Mouse (Mus musculus) urinary bladder, postnatal 25 days (tissue): Measurements from ENCODE around the gene Slc9a8.
"Not testable (repeated sequence)": the region's sequence is repeated elsewhere in the genome, so short reads cannot be mapped to it uniquely, and the experiment has no call there.

ENCODE experiments used
- DNase-seq: peaks from one replicate; pipeline ENCODE4 v3.0.0; 2022; ENCODE audit warnings: low spot score

Slc9a8 gene

DNA sequence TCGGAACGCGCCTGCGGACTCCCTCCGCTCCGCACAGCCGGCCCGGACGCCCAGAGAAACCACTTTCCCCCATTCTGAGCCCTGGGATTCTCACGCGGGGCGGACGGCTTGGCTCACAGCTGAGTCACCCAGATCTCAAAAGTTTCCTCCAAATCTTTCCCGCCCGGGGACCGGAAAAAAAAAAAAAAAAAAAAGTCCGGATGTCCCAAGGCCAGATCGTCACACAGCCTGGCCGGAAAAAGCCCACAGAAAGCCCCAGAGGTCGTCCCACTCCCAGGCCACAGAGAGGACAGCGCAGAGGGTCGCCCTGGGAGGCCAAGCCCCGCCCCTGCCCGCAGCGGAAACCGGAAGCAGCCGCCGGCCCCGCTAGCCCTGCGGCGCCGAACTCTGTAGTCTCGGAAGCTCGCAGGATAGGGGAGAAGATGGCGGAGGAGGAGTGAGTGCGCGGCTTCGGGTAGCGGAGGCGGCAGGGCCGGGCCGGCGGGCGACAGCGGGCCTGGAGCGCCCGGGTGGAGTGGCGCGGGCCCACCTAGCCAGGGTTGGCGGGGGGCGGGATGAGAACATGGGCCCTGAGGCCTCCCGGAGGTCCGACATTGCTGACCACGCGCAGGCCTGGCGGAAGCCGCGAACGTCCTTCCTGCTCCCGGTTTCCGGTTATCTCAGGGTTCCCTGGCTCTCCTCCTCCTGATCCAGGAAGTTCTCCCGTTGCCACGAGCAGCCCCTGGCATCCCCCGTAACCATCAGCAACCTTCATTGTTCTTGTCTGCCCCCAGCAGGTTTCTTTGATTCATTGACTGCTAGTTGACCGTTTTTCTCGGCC is at the start of gene Slc9a8:
TSS of gene Slc9a8 (plus strand) at position 383 of the 820 bp plus-strand sequence.
- DNase-seq, result peak; percentile 94

- peak; percentile 34 for DNase-seq
These were observed 48.2 kb upstream of the Slc9a8 start for GRCm38 (mm10) chr2:167373266-167373665.

DNA sequence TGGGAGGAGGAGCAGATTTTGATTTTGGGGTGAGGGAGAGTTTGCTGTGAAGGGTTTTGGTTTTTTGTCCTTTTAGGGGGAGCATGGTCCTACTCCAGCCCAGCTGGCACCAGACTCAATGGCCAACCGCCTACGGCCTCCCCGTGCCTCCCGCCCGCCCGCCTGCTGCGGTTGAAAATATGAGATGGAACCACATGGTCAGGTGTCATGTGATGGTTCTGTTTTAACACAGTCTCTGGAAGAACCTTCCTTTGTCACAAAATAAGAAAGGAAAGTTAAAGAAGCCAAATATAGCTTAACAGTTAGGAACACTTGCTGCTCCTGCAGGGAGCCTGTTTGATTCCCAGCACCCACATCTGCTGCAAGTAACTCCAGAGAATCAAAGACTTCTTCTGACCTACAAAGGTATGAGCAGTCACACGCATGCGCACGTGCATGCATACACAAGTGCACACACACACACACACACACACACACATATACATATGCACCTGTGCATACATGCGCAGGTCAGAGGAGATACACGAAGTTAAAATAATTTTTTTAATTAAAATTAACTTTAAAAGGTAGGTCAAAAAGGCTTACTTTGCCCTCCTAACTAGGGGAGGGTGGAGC is 47.2 kb upstream of the Slc9a8 start:
- no peak for DNase-seq

DNA sequence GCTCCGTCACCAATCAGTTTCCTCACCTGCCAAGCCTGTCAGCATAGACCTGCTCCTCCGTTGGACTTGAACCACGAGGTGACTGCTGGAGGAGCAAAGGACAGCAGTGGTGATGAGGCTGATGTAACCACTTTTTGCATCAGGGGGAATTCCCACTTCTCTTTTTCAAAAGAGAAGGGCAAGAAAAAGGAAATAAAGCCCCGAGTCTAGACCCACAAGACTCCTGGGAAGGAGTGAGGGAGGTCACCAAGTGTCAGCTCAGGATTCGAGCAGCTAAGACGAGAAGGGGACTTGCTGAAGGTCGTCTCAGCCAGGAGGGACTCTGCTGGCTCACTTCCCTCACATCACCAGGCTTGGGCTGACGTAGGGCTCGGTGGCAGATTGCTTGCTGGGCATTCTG is 46.4 kb upstream of the Slc9a8 start:
- no peak for DNase-seq

- no peak for DNase-seq
These were observed 45.8 kb upstream of the Slc9a8 start for GRCm38 (mm10) chr2:167375688-167376087.

DNA sequence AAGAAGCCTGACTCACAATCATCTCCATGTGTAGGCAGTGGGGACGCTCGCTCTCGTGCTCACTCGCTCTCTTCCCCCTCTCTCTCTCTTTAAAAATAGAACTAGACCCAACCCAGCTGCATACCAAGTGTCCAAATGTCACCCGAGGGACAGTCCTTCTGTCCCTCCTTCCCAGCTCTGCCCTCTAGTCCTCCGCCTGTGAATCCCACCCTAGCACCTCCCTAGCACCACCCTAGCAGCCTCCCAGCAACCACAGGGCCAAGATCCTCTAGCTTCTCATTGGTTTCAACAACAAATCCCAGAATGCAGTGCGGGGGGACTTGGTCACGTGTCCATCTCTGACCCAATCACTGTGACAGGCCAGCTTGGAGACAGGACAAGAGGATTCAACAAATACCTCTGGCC is 45.4 kb upstream of the Slc9a8 start:
- no peak for DNase-seq

GRCm38 (mm10) chr2:167377697-167378096 is 43.8 kb upstream of the Slc9a8 start:
- DNase-seq, result no peak

GRCm38 (mm10) chr2:167378972-167379371 is 42.5 kb upstream of the Slc9a8 start:
- DNase-seq, result no peak

GRCm38 (mm10) chr2:167380615-167381285 is 40.8 kb upstream of the Slc9a8 start:
- no peak for DNase-seq

DNA sequence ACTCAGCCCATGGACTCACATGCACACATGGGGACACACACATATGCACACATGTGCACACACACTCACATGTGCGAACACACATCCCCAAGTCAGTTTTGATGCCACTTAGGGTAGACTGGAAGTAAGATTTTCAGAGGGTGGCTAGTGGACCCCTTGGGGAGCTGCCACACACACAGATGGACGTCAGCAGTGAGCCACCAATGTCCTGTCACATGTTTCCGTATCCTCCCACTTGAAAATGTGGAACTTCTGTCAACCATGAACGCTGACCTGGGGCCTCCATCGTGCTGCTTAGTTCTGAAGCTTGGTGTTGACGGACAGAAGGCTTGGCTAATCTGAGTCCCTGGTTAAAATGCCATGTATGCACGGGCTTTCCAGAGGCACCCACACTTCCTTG is 39.9 kb upstream of the Slc9a8 start:
- DNase-seq, result no peak

- DNase-seq, result no peak
These were observed 39.1 kb upstream of the Slc9a8 start for GRCm38 (mm10) chr2:167382389-167382788.

GRCm38 (mm10) chr2:167383666-167384083 is 37.8 kb upstream of the Slc9a8 start:
- DNase-seq, result peak; percentile 65

GRCm38 (mm10) chr2:167386456-167386855 is 35.1 kb upstream of the Slc9a8 start:
- DNase-seq, result no peak

GRCm38 (mm10) chr2:167386998-167387397 is 34.5 kb upstream of the Slc9a8 start:
- no peak for DNase-seq

DNA sequence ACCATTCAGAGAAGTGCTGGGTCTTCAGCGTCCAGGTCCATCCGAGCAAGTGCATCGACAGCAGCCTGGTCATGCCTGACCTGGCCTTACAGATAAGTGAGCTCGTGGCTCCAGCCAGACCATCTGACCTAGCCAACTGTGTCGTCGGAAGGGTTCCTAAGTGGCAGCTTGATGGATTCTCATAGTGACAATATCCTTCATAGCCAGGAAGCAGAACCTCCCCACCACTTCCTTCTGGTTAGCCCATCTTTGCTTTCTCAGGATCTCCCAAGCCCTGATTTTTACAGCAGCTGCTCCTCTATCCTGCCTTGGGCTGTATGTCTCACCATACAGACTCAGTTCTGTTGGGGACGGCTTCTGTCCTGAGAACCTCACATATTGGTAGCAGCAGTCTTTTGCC is 27.1 kb upstream of the Slc9a8 start:
- no peak for DNase-seq

DNA sequence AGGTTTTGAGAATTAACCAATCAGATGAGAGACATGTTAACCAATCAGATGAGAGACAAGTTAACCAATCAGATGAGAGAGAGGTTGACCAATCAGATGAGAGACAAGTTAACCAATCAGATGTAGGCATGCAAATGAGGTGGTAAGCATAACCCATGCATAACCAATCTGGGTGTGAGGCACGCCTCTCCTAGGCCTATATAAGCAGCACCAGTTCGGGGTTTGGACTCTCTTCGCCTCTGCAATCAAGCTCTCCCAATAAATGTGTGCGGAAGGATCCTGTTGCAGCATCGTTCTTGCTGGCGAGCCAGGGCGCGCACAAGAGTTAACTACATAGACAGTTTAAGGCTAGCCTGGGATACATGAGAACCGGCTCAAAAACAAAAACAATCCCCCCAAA is 25.1 kb upstream of the Slc9a8 start:
- not testable (repeated sequence) for DNase-seq

DNA sequence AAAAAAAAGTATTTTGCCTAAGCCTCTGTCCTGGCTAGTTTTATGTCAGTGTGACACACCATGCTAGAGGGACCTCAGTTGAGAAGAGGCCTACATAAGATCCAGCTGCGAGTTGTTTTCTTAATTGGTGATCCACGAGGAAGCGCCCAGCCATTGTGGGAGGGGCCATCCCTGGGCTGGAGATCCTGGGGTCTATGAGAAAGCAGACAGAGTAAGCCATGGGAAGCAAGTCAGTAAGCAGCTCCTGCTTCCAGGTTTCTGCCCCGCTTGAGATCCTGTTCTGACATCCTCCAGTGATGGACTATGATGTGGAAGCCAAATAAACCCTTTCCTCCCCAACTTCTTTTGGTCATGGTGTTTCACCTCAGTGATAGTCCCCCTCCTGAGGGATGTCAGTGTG is 22.5 kb upstream of the Slc9a8 start:
- DNase-seq, result no peak

GRCm38 (mm10) chr2:167399646-167400045 is 21.9 kb upstream of the Slc9a8 start:
- no peak for DNase-seq

- no peak for DNase-seq
These were observed 18.4 kb upstream of the Slc9a8 start for GRCm38 (mm10) chr2:167403085-167403484.

DNA sequence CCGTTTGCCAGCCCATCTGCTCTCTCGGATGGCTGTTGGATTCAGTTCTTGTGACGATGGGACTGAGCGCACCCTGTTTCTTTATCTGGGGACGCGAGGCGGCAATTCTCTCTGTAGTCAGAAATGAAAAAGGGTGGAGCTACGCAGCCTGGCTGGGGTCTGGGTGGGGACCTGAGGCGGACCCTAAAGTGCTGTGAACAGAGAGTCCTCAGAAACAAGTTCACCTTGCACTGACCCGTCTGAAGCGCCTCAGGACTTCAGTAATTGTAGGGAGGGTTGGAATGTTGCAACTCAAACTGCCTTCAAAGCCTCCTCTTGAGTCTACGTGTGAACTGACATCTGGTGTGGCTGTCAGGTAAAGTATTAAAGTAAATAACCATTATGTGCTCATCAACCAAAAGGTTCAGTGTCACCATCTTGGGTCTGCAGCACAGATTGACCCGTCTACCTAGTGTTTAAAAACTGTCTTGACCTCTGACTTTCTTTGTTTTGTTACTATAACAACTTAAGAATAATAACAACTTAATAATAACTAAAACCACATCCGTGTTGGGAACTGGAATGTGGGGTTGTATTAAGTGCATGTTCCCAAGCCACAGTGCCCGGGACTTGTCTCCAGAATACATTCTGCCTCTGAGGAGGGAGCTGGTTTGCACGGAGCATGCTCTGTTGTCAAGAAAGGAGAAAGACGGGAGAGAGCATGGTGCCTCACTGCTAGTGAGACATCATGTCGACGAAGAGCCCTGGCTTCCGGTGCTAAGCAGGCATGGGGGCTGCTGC is 16.2 kb upstream of the Slc9a8 start:
- no peak for DNase-seq

DNA sequence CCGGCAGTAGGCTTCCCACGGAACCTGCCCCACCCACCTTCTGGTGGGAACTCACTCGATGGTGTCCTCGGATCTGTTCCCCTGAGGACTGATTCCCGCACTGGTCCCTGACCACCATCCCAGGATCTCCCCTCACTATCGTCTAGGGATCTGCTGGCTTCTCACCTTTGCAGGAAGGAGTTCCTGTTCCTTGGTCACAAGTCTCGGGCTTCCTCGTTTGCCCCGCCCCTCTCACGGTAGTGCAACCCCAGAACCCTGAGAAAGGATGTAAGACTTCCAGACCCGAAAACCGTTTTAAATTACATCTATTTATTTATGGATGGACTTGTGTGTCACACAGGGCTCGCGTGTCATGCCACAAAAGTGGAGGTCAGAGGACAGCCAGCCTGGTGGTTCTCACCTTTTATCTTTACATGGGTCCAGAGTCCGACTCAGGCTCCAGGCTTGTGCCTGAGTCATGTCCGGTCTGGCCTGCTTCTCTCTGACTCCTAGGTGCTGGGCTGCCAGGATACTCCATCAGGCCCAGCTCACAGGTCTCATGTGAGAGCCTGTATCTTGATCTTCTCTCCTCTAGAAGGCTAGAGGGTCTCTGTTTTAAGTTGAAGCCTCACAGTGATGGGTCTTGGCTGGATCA is 14.1 kb upstream of the Slc9a8 start:
- DNase-seq, result no peak

- DNase-seq, result no peak
These were observed 7.1 kb upstream of the Slc9a8 start for GRCm38 (mm10) chr2:167414461-167414860.
